Mouse (Mus musculus) hematopoietic multipotent progenitor cell, adult 10-12 weeks (in vitro differentiated cells): Measurements from ENCODE around the gene Skor1. TPM values are rescaled to one million over a fixed set of nuclear protein-coding genes. Genes with fewer than 3 reads are reported as not detected.

Experiments
- polyA plus RNA-seq: library from polyadenylated mRNA; stranded (reverse); fragments of >175 nt; gene quantifications from 2 replicates; pipeline ENCODE4 v1.2.3, GENCODE M21; 2012; ENCODE audit warnings: low replicate concordance

Skor1 gene
- polyA plus RNA-seq = 0.04 and 0.07 TPM in 2 replicates

DNA sequence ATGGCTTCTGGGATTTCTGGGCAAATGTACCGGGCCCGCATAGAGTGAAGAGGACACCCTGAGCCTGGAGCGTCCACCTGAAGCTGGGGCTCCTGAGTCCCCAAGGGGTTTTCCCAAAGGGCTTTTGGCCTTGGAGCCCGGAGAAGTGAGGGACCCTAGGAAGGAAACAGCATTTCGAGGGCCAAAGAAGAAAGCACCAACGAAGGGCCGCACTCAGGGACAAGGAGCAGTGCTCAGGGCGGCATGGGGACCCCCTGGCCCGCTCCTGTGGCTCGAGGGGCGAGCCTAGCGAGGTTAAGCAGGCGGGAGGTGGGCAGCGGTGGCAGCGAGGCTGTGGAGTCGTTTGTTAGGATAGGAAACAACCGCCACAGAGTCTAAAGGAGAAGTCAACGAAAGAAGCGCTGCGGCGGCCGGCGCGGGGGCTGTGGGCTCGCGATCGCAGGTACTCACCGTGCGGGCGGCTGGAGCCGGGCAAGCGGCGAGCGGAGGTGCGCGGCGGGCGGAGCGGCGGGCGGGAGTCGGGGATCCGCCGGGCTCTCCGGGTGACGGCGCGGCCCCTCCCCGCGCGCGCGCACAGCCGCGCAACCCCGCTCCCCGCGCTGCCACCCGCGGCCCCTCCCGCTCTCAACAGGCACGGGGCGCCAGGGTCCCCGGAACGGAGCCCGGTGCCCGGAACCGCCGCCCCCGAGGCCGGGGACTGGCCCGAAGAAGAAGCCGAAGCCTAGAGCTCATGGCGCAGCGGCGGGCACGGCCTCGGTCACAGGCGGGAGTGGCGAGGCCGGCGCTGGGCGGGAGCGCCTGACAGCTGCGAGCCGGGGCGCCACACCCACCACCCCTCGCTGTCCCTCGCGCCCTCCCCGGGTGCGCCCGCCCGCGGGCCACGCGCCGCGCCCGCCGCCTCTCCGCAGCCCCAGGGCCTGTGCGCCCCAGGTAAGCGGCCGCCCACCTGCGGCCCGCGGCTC lies at the start of gene Skor1:
TSS of gene Skor1 (minus strand) at position 552 of the 962 bp plus-strand sequence.

Other genes with a start within 250 kb of the Skor1 start
- gene Pias1, start 161.0 kb downstream of the Skor1 start, polyA plus RNA-seq = 2.2 and 5.3 TPM in 2 replicates
- gene Map2k5, start 228.9 kb upstream of the Skor1 start, polyA plus RNA-seq = 33.1 and 77.7 TPM in 2 replicates